Mouse (Mus musculus): ENCODE data around the gene Akt3. TPM values are rescaled to one million over a fixed set of nuclear protein-coding genes. Genes with fewer than 3 reads are reported as not detected.

Akt3 gene
- polyA plus RNA-seq, 1 experiment from 2014 or later, result 0.54 TPM

- 74% methylated on average over 1 of the region's 1 CpGs for WGBS (ENCODE audit: insufficient replicate concordance)
- TF ChIP-seq CTCF (IDR thresholded peaks at IDR 0.05; ENCODE audit: low read depth) (no peak), EP300 (IDR thresholded peaks at IDR 0.05; ENCODE audit: low read depth) (no peak)
- H3K36me3 ChIP-seq (replicated peaks; ENCODE audit: insufficient read depth, low read length), result no peaks in the 10 kb centered on the region
- no peak overlapping the region for H3K4me2 ChIP-seq (ENCODE audit: low read depth, low read length)
- H3K9ac ChIP-seq (replicated peaks), result no peak overlapping the region
- no peak for ATAC-seq
- H3K27ac ChIP-seq (ENCODE audit: low read depth), result no peak overlapping the region
- DNase-seq, result no peak
- no peaks in the 10 kb centered on the region for H3K9me3 ChIP-seq (ENCODE audit: low read length)
- H3K4me3 ChIP-seq (ENCODE audit: low read depth, low read length), result no peak overlapping the region
- H3K4me1 ChIP-seq (ENCODE audit: insufficient read depth), result no peaks in the 10 kb centered on the region
- H3K27me3 ChIP-seq (ENCODE audit: insufficient read depth, low read length), result no peaks in the 10 kb centered on the region
These were observed 175.9 kb downstream of the Akt3 start for GRCm38 (mm10) chr1:177081957-177082645.

GRCm38 (mm10) chr1:177069161-177069560, 188.8 kb downstream of the Akt3 start:
- 77% methylated on average over 2 of the region's 2 CpGs for WGBS (ENCODE audit: insufficient replicate concordance)
- H3K27ac ChIP-seq (ENCODE audit: low read depth), result no peak overlapping the region
- no peak for TF ChIP-seq CTCF (IDR thresholded peaks at IDR 0.05; ENCODE audit: low read depth)
- TF ChIP-seq EP300 (IDR thresholded peaks at IDR 0.05; ENCODE audit: low read depth), result no peak
- ATAC-seq (no peak), DNase-seq (no peak)
- no peaks in the 10 kb centered on the region for H3K4me1 ChIP-seq (ENCODE audit: insufficient read depth)
- no peaks in the 10 kb centered on the region for H3K27me3 ChIP-seq (ENCODE audit: insufficient read depth, low read length)
- no peaks in the 10 kb centered on the region for H3K36me3 ChIP-seq (replicated peaks; ENCODE audit: insufficient read depth, low read length)
- no peaks in the 10 kb centered on the region for H3K9me3 ChIP-seq (ENCODE audit: low read length)
- H3K4me2 ChIP-seq (ENCODE audit: low read depth, low read length), result no peak overlapping the region
- no peak overlapping the region for H3K9ac ChIP-seq (replicated peaks)
- H3K4me3 ChIP-seq (ENCODE audit: low read depth, low read length), result no peak overlapping the region

GRCm38 (mm10) chr1:177067123-177067646, 190.8 kb downstream of the Akt3 start:
- H3K36me3 ChIP-seq (replicated peaks; ENCODE audit: insufficient read depth, low read length), result no peaks in the 10 kb centered on the region
- no peak for TF ChIP-seq EP300 (IDR thresholded peaks at IDR 0.05; ENCODE audit: low read depth)
- no peak for TF ChIP-seq CTCF (IDR thresholded peaks at IDR 0.05; ENCODE audit: low read depth)
- no peak overlapping the region for H3K9ac ChIP-seq (replicated peaks)
- H3K4me1 ChIP-seq (ENCODE audit: insufficient read depth), result no peaks in the 10 kb centered on the region
- 82% methylated on average over 8 of the region's 8 CpGs for WGBS (ENCODE audit: insufficient replicate concordance)
- H3K4me3 ChIP-seq (ENCODE audit: low read depth, low read length), result no peak overlapping the region
- no peaks in the 10 kb centered on the region for H3K27me3 ChIP-seq (ENCODE audit: insufficient read depth, low read length)
- ATAC-seq, result no peak
- DNase-seq, result no peak
- H3K9me3 ChIP-seq (ENCODE audit: low read length), result no peaks in the 10 kb centered on the region
- H3K27ac ChIP-seq (ENCODE audit: low read depth), result no peak overlapping the region
- H3K4me2 ChIP-seq (ENCODE audit: low read depth, low read length), result no peak overlapping the region

- no peaks in the 10 kb centered on the region for H3K27me3 ChIP-seq (ENCODE audit: insufficient read depth, low read length)
These were observed 192.3 kb downstream of the Akt3 start for GRCm38 (mm10) chr1:177065732-177066131.

GRCm38 (mm10) chr1:177061761-177062160, 196.2 kb downstream of the Akt3 start:
- 81% methylated on average over 2 of the region's 2 CpGs for WGBS (ENCODE audit: insufficient replicate concordance)
- Histone ChIP-seq H3K4me1 (ENCODE audit: insufficient read depth) (no peaks in the 10 kb centered on the region), H3K4me2 (ENCODE audit: low read depth, low read length) (no peak overlapping the region), H3K27me3 (ENCODE audit: insufficient read depth, low read length) (no peaks in the 10 kb centered on the region), H3K9me3 (ENCODE audit: low read length) (no peaks in the 10 kb centered on the region), H3K36me3 (replicated peaks; ENCODE audit: insufficient read depth, low read length) (no peaks in the 10 kb centered on the region), H3K4me3 (ENCODE audit: low read depth, low read length) (no peak overlapping the region), H3K27ac (ENCODE audit: low read depth) (no peak overlapping the region), H3K9ac (replicated peaks) (no peak overlapping the region)
- ATAC-seq (no peak), DNase-seq (no peak)
- TF ChIP-seq EP300 (IDR thresholded peaks at IDR 0.05; ENCODE audit: low read depth) (no peak), CTCF (IDR thresholded peaks at IDR 0.05; ENCODE audit: low read depth) (no peak)

More at GRCm38 (mm10) chr1:177065732-177066131, 192.3 kb downstream of the Akt3 start:
- no peak for TF ChIP-seq CTCF (IDR thresholded peaks at IDR 0.05; ENCODE audit: low read depth)
- no peak for TF ChIP-seq EP300 (IDR thresholded peaks at IDR 0.05; ENCODE audit: low read depth)
- Histone ChIP-seq H3K27ac (ENCODE audit: low read depth) (no peak overlapping the region), H3K36me3 (replicated peaks; ENCODE audit: insufficient read depth, low read length) (no peaks in the 10 kb centered on the region), H3K4me1 (ENCODE audit: insufficient read depth) (no peaks in the 10 kb centered on the region), H3K9ac (replicated peaks) (no peak overlapping the region), H3K9me3 (ENCODE audit: low read length) (no peaks in the 10 kb centered on the region), H3K4me2 (ENCODE audit: low read depth, low read length) (no peak overlapping the region), H3K4me3 (ENCODE audit: low read depth, low read length) (no peak overlapping the region)
- ATAC-seq (no peak), DNase-seq (no peak)

- WGBS (ENCODE audit: insufficient replicate concordance), result 77% methylated on average over 2 of the region's 2 CpGs
- DNase-seq (no peak), ATAC-seq (no peak)
- Histone ChIP-seq H3K36me3 (replicated peaks; ENCODE audit: insufficient read depth, low read length) (no peaks in the 10 kb centered on the region), H3K27me3 (ENCODE audit: insufficient read depth, low read length) (no peaks in the 10 kb centered on the region), H3K4me3 (ENCODE audit: low read depth, low read length) (no peak overlapping the region), H3K27ac (ENCODE audit: low read depth) (no peak overlapping the region), H3K9me3 (ENCODE audit: low read length) (no peaks in the 10 kb centered on the region), H3K4me2 (ENCODE audit: low read depth, low read length) (no peak overlapping the region), H3K4me1 (ENCODE audit: insufficient read depth) (no peaks in the 10 kb centered on the region), H3K9ac (replicated peaks) (no peak overlapping the region)
- TF ChIP-seq CTCF (IDR thresholded peaks at IDR 0.05; ENCODE audit: low read depth) (no peak), EP300 (IDR thresholded peaks at IDR 0.05; ENCODE audit: low read depth) (no peak)
These were observed 203.1 kb downstream of the Akt3 start for GRCm38 (mm10) chr1:177054891-177055290.
